Mouse (Mus musculus): ENCODE measurements at regions not wholly inside any gene's neighbourhood (a gene's known extent, or its start where the extent isn't known, plus 50 kb on each side); places are given as distances from the start of the nearest gene placed in this dataset.

DNA sequence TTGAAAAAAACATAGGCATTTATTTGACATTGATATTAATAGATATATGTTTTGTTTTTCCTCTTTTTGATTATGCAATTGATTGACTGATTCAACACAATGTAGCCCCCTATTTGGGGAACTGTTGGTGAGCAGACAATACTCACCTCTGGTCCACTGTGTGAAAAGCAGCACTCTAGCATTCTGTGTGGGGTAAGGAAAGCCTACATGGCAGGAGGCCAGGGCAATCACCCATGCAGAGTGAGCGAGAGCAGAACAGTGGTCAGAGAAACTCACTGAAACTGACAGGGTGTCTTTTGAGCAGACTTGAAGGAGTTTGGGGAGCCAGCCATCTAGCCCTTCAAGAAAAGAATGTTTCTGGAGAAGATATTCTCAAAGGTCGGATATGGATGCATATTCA lies 73.2 kb upstream of the Azi2 start:
- no peak for TF ChIP-seq CTCF (IDR thresholded peaks at IDR 0.05)
- no peak for TF ChIP-seq EP300 (IDR thresholded peaks at IDR 0.05)

Data from lung, postnatal 0 days (tissue).